Mouse (Mus musculus) lung, adult 18-20 months (tissue): Measurements from ENCODE around the gene Esyt2.

Experiments used
- DNase-seq, 2 experiments: peaks; one replicate each; pipeline ENCODE4 v3.0.0; 2022; ENCODE audit warnings: mixed read lengths in 2 of 2

Gene Esyt2

GRCm38 (mm10) chr12:116281427-116282281, 658 bp downstream of the Esyt2 start:
- DNase-seq, result peak; percentile 37 to 49

DNA sequence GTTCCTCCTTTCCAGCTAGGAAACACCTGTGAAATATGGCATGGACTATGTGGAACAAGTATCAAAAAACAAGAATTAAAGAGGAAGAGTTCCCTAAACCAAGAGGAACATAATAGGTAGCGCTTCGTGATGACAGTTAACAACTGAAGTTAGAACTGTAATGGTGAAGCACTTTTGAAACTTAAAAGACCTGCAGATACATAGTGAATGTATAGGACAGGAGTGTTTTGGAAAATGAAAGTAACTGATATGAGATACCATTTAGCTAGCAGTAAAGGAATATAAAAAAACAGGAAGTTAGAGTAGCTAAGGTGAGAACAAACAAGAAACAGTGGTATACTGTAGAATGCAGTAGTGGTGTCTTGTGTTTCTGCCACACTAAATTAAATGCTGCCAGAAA, 1.9 kb downstream of the Esyt2 start:
- DNase-seq, result no peak

GRCm38 (mm10) chr12:116283511-116283910, 2.5 kb downstream of the Esyt2 start:
- no peak for DNase-seq

- no peak for DNase-seq
These were observed 12.2 kb downstream of the Esyt2 start for GRCm38 (mm10) chr12:116293185-116293584.

DNA sequence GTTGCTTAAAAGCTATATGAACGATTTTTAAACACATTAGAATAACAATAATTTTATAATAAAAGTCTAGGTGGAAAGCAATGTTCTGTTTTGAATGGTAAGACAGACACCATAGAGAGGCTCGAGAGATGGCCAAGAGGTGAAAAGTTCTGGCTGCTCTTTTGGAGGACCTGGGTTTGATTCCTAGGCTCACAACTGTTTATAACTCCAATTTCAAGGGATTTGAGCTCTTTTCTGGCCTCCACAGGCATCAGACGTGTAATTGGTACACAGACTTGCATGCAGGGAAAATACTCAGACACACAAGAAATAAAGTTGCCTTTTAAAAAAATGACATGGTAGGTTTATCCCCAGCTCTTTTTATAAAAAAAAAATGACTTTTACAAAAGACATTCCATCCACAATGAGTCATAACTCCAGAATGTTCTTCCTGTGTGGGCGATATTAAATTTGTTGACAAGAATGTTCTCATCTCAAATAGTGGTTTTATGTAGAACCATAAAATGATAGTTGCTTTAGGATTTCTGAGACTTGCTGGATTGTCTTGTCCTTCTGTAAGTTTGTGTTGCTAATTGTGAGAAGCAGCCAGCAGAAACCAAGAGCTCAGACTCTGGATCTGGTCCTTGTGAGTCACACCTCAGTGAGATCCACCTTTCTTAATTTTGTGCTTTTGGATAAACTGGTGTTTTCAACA, 12.8 kb downstream of the Esyt2 start:
- DNase-seq, result no peak

GRCm38 (mm10) chr12:116299906-116300305, 18.9 kb downstream of the Esyt2 start:
- DNase-seq, result no peak

GRCm38 (mm10) chr12:116302181-116302580, 21.2 kb downstream of the Esyt2 start:
- DNase-seq, result no peak

GRCm38 (mm10) chr12:116306042-116306441, 25.0 kb downstream of the Esyt2 start:
- peak in 1 of 2 experiments; percentile 22 for DNase-seq

GRCm38 (mm10) chr12:116307870-116308269, 26.9 kb downstream of the Esyt2 start:
- DNase-seq, result no peak

DNA sequence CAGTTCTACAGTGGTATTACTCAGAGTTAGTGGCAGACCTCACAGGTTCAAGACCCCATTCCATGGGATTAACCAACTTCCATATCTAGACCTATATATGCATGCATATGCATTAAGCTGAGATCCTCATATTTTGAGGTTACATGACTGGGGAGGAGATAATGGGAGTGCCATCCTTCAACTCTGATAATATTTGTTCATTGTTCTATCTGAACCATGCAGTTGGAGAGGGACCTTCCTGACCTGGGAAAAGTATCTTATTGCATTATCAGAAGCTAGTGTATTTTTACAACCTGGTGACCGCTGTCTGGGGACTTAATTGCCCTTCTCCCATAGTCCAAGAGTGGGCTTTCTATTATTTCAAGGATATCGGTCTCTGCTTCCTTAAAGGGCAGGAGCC, 27.6 kb downstream of the Esyt2 start:
- no peak for DNase-seq

DNA sequence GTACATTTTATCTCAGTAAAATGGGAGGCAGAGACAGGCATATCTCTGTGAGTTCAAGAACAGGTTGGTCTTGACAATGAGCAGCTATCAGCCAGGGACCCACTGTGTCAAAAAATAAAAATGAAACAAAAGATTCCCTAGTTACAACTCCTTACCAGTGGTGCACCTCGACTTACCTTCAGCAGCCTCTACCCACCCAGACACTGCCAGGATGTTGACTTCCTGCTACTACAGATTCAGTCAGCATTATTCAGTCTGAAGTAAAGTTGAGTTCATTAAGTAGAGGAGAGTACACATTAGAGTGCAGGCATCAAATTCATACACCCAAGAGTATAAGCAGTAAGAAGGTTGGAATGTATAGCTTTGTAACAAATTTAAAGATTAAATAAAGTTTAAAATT, 32.8 kb downstream of the Esyt2 start:
- no peak for DNase-seq

DNA sequence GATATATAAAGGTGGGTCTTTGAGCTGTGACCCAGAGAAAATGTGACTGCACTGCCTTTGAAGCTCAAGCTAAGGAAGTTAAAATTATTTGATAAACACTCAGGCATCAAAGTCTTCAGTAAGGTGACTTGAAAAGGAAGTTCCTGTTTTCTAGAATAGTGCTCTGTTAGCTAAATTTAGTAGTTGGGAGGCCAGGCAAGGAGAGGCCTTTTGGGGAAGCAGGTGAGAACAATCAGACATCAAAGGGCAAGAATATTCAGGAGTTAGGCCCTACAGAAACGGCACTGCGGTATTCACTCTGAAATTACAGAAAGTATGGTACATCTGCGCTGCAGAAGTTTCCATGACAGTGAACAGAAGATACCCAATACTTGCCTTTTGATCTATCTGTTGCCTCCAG, 34.5 kb downstream of the Esyt2 start:
- no peak for DNase-seq

- DNase-seq, result no peak
These were observed 36.8 kb downstream of the Esyt2 start for GRCm38 (mm10) chr12:116317818-116318217.

DNA sequence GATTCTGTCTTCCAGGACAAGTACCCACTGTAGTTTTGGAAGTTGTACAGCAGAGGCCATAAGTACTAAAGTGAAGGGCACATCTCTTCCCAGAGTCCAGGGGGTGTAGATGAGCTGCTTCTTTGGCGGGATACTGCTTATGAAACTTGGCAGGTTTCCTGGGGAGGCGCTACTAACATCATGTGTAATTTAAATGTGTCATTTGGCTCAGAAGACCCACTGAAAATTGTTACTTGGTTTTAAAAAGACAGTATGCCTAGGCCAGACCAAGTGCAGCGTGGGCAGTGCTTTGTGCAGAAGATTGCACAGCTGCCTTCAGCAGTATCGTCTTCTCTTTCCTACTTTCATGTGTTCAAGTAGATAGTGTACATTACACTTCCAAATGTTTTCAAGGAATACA, 44.5 kb downstream of the Esyt2 start:
- peak in 1 of 2 experiments; percentile 23 for DNase-seq

DNA sequence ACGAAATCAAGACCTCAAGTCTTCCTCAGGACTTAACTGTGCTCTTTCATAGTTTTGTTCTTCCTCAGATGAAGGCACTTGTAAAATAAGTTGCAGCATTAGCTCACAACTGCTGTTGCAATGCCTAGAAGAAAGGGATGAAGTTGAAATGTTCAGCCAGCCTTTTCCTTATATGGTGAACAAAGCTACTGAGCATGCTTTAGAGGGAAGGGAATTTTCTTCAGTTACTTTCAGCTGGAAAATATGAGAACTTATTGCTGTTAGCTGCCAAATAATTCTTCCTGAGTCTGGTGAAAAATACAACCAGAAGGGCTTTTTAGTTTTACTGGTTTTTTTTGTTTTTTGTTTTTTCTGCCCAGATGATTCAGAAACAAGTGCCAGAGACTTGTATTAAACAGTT, 45.2 kb downstream of the Esyt2 start:
- peak in 1 of 2 experiments; percentile 10 for DNase-seq

DNA sequence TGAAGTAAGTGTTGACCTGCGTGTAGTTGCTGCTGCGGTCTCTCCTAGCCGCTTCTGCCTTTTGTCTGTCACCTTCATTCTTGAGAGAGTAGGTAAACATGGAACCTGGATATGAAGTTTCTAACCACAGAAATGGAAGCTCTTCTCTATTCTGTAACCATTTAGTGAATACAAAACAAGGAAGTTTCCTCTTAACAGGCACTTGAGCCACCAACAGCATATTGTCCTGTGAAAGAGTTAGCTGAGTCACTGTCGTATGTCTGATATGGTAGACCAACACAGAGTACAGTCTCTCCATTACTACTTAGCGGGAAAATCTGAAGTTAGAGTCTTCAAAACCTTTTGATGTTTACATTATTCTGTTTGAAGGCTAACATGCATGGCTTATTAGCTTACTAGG, 53.3 kb downstream of the Esyt2 start:
- DNase-seq, result no peak

- no peak for DNase-seq
These were observed 59.2 kb downstream of the Esyt2 start for GRCm38 (mm10) chr12:116340160-116340559.

DNA sequence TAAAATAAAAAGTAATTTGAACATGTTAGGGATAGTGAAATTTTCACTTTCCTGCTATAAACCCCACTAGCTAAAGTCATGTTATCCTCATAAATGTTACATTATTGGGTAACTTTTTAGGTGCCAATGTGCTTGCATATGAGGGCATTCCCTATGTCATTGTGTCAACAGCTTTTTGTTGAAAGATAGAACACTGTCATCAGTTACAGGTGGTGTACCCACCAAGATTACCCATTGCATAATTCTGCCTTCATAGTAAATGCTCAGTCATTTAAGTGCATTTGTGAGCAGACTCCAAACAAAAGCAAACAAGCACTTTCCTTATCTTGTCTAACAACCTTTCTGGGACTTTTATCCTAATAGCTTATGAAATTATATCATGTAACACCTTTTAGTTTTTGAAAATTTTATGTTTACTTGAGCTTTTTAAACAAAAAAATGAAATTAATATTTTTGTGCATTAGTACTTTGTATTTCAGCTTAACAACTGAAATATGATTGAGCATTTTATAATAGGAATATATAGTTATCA, 67.8 kb downstream of the Esyt2 start:
- DNase-seq, result no peak

DNA sequence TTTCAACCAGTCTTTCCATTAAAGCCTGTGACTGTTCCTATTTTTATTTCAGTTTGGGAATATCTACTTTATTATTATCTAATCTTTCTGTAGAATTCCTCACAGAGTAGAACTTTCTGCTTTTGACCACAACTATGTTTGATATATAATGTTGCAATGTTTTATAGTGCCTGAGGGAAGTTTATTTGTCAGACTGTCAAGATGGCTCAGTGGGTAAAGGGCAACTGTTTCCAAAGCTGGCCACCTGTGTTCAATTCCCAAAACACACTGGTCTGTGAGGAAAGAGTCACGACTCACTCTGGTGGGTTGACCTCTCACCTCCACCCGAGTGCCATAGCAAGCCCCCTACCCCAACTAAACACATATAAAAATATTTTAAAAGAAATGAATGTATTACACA, 68.4 kb downstream of the Esyt2 start:
- DNase-seq, result no peak

- DNase-seq, result no peak
These were observed 70.0 kb downstream of the Esyt2 start for GRCm38 (mm10) chr12:116351022-116351421.

DNA sequence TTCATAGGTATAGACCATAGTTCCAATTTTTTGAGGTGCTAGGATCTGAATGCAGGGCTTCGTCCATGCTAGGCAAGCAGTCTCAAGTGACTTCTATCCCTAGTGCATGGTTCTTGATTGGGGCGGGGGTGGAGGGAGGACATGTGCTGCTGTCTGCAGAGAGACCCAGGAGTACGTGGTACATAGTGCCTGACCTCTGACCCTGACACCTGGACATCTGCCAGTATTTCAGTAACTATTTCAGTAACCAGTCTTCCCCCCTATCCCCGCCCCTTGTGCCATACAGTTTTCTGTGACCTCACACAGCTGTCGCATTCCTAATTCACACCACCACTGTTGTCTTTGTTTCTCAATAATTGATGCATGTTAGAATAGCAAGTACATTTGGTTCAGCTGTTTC, 71.4 kb downstream of the Esyt2 start:
- DNase-seq, result no peak

- no peak for DNase-seq
These were observed 73.7 kb downstream of the Esyt2 start for GRCm38 (mm10) chr12:116354694-116355093.

GRCm38 (mm10) chr12:116362091-116362490, 81.1 kb downstream of the Esyt2 start:
- no peak for DNase-seq

DNA sequence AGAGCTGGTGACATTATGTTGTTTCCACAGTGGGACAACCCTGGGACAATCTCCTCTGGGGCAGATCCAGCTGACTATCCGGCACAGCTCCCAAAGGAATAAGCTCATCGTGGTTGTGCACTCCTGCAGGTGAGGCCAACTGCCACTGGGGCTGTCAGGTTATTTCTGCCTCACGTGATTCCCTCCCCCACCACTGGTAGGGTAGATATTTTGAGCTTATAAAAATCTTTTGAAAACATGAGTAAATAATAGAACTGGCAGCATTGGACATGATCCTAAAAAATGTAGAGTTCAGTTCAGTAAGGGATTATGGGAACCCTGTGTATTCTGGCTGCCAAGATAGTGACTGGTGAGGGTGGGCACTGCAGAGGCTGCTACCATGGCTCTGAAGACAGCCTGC, 85.9 kb downstream of the Esyt2 start:
- DNase-seq, result no peak
